Mouse (Mus musculus) stomach, embryonic 15.5 days (tissue): ENCODE measurements at regions not wholly inside any gene's neighbourhood (a gene's known extent, or its start where the extent isn't known, plus 50 kb on each side); places are given as distances from the start of the nearest gene placed in this dataset.

Experiments used
- ATAC-seq: fragments of 200-750 bp; cut with Nextera tagmentation; 2 replicates; pipeline ENCODE4 v1.8.0; 2017; ENCODE audit warnings: low read depth, moderate number of reproducible peaks, moderate TSS enrichment; ENCODE audit not compliant: insufficient read depth, low FRiP score
- H3K27ac ChIP-seq: fragments of 300-500 bp; sonication (generic); 2 replicates; pipeline ENCODE4 v1.5.1; 2015; ENCODE audit warnings: mild to moderate bottlenecking, inconsistent platforms
- H3K27me3 ChIP-seq: fragments of 300-500 bp; sonication (generic); replicated peaks from 2 replicates; pipeline ENCODE4 v1.6.1; 2015; ENCODE audit warnings: inconsistent platforms
- H3K36me3 ChIP-seq: fragments of 300-500 bp; sonication (generic); 2 replicates; pipeline ENCODE4 v1.6.1; 2015; ENCODE audit warnings: inconsistent platforms
- H3K4me1 ChIP-seq: fragments of 300-500 bp; sonication (generic); 2 replicates; pipeline ENCODE4 v1.6.1; 2015; ENCODE audit warnings: inconsistent platforms
- H3K4me2 ChIP-seq: fragments of 300-500 bp; sonication (generic); 2 replicates; pipeline ENCODE4 v1.6.1; 2015; ENCODE audit warnings: mild to moderate bottlenecking, inconsistent platforms
- H3K4me3 ChIP-seq: fragments of 300-500 bp; sonication (generic); replicated peaks from 2 replicates; pipeline ENCODE4 v1.5.1; 2015; ENCODE audit warnings: inconsistent platforms
- H3K9ac ChIP-seq: fragments of 300-500 bp; sonication (generic); 2 replicates; pipeline ENCODE4 v1.6.1; 2015; ENCODE audit warnings: inconsistent platforms
- H3K9me3 ChIP-seq: fragments of 300-500 bp; sonication (generic); 2 replicates; pipeline ENCODE4 v1.6.1; 2016; ENCODE audit warnings: inconsistent platforms
- WGBS: fragments of 180-500 bp; shearing (Covaris S2); methylation state at CpG from one replicate; pipeline ENCODE4 v1.1.7; 2015; 5-methylcytosine and 5-hydroxymethylcytosine counted together

- no peak overlapping the region for H3K9ac ChIP-seq
- no peaks in the 10 kb centered on the region for H3K4me1 ChIP-seq
- H3K36me3 ChIP-seq: no peaks in the 10 kb centered on the region
- H3K9me3 ChIP-seq: no peaks in the 10 kb centered on the region
- H3K4me3 ChIP-seq: no peak overlapping the region
- no peak for ATAC-seq
- H3K27ac ChIP-seq: no peak overlapping the region
- WGBS: 64% methylated on average over 6 of the region's 6 CpGs
- H3K4me2 ChIP-seq: no peak overlapping the region
- no peaks in the 10 kb centered on the region for H3K27me3 ChIP-seq
Observed at GRCm38 (mm10) chr14:46195939-46196338, 183.3 kb upstream of the Gm15217 start.

- H3K36me3 ChIP-seq: no peaks in the 10 kb centered on the region
- H3K9ac ChIP-seq: no peak overlapping the region
- no peak overlapping the region for H3K4me2 ChIP-seq
- H3K27me3 ChIP-seq: no peaks in the 10 kb centered on the region
- ATAC-seq: no peak
- WGBS: 71% methylated on average over 4 of the region's 4 CpGs
- H3K4me3 ChIP-seq: no peak overlapping the region
- H3K9me3 ChIP-seq: no peaks in the 10 kb centered on the region
- no peaks in the 10 kb centered on the region for H3K4me1 ChIP-seq
- H3K27ac ChIP-seq: no peak overlapping the region
Observed at GRCm38 (mm10) chr14:46202818-46203217, 176.4 kb upstream of the Gm15217 start.

- no peak for ATAC-seq
- Histone ChIP-seq H3K27ac (no peak overlapping the region), H3K4me1 (no peaks in the 10 kb centered on the region), H3K9ac (no peak overlapping the region), H3K36me3 (no peaks in the 10 kb centered on the region), H3K27me3 (no peaks in the 10 kb centered on the region), H3K4me2 (no peak overlapping the region), H3K4me3 (no peak overlapping the region), H3K9me3 (no peaks in the 10 kb centered on the region)
- 67% methylated on average over 4 of the region's 4 CpGs for WGBS
Observed at GRCm38 (mm10) chr14:46220483-46220882, 158.7 kb upstream of the Gm15217 start.

GRCm38 (mm10) chr14:46221897-46222669 lies 157.1 kb upstream of the Gm15217 start:
- Histone ChIP-seq H3K4me1 (no peaks in the 10 kb centered on the region), H3K4me3 (no peak overlapping the region), H3K27me3 (no peaks in the 10 kb centered on the region), H3K4me2 (no peak overlapping the region), H3K9ac (no peak overlapping the region), H3K36me3 (no peaks in the 10 kb centered on the region), H3K27ac (no peak overlapping the region), H3K9me3 (no peaks in the 10 kb centered on the region)
- no peak for ATAC-seq
- WGBS: 85% methylated on average over 4 of the region's 4 CpGs

GRCm38 (mm10) chr14:46223008-46223407 lies 156.2 kb upstream of the Gm15217 start:
- no peak overlapping the region for H3K27ac ChIP-seq
- no peak overlapping the region for H3K4me2 ChIP-seq
- no peak overlapping the region for H3K4me3 ChIP-seq
- no peaks in the 10 kb centered on the region for H3K4me1 ChIP-seq
- H3K36me3 ChIP-seq: no peaks in the 10 kb centered on the region
- no peaks in the 10 kb centered on the region for H3K27me3 ChIP-seq
- no peak overlapping the region for H3K9ac ChIP-seq
- 75% methylated on average over 6 of the region's 6 CpGs for WGBS
- no peak for ATAC-seq
- no peaks in the 10 kb centered on the region for H3K9me3 ChIP-seq

- ATAC-seq: no peak
- 57% methylated on average over 4 of the region's 4 CpGs for WGBS
- Histone ChIP-seq H3K4me1 (no peaks in the 10 kb centered on the region), H3K9ac (no peak overlapping the region), H3K27ac (no peak overlapping the region), H3K9me3 (no peaks in the 10 kb centered on the region), H3K4me2 (no peak overlapping the region), H3K27me3 (no peaks in the 10 kb centered on the region), H3K36me3 (no peaks in the 10 kb centered on the region), H3K4me3 (no peak overlapping the region)
Observed at GRCm38 (mm10) chr14:46224421-46224950, 154.7 kb upstream of the Gm15217 start.

- Histone ChIP-seq H3K9ac (no peak overlapping the region), H3K4me2 (no peak overlapping the region)
- no peak for ATAC-seq
Observed at GRCm38 (mm10) chr14:46225851-46226608, 153.2 kb upstream of the Gm15217 start.

GRCm38 (mm10) chr14:46234040-46234439 lies 145.2 kb upstream of the Gm15217 start:
- H3K4me1 ChIP-seq: no peaks in the 10 kb centered on the region
- H3K27ac ChIP-seq: no peak overlapping the region
- no peaks in the 10 kb centered on the region for H3K9me3 ChIP-seq
- H3K4me2 ChIP-seq: no peak overlapping the region
- H3K4me3 ChIP-seq: no peak overlapping the region
- no peak for ATAC-seq
- no peaks in the 10 kb centered on the region for H3K27me3 ChIP-seq
- H3K36me3 ChIP-seq: no peaks in the 10 kb centered on the region
- 40% methylated on average over 3 of the region's 3 CpGs for WGBS
- no peak overlapping the region for H3K9ac ChIP-seq

More at GRCm38 (mm10) chr14:46225851-46226608, 153.2 kb upstream of the Gm15217 start:
- Histone ChIP-seq H3K27me3 (no peaks in the 10 kb centered on the region), H3K4me3 (no peak overlapping the region), H3K27ac (no peak overlapping the region), H3K36me3 (no peaks in the 10 kb centered on the region), H3K4me1 (no peaks in the 10 kb centered on the region), H3K9me3 (no peaks in the 10 kb centered on the region)
- 61% methylated on average over 6 of the region's 6 CpGs for WGBS

GRCm38 (mm10) chr14:46234835-46235234 lies 144.4 kb upstream of the Gm15217 start:
- no peak overlapping the region for H3K27ac ChIP-seq
- no peak for ATAC-seq

GRCm38 (mm10) chr14:46240046-46240800 lies 139.0 kb upstream of the Gm15217 start:
- Histone ChIP-seq H3K27ac (no peak overlapping the region), H3K36me3 (no peaks in the 10 kb centered on the region), H3K9ac (no peak overlapping the region), H3K4me1 (0 out of 2 replicates have a peak, but pooled peaks cover 12% of the 10 kb centered on the region), H3K4me3 (no peak overlapping the region), H3K4me2 (no peak overlapping the region), H3K27me3 (no peaks in the 10 kb centered on the region), H3K9me3 (no peaks in the 10 kb centered on the region)
- ATAC-seq: no peak
- 63% methylated on average over 15 of the region's 15 CpGs for WGBS

More at GRCm38 (mm10) chr14:46234835-46235234, 144.4 kb upstream of the Gm15217 start:
- Histone ChIP-seq H3K9ac (no peak overlapping the region), H3K4me2 (no peak overlapping the region), H3K4me3 (no peak overlapping the region), H3K9me3 (no peaks in the 10 kb centered on the region), H3K36me3 (no peaks in the 10 kb centered on the region), H3K27me3 (no peaks in the 10 kb centered on the region), H3K4me1 (no peaks in the 10 kb centered on the region)
- WGBS: 93% methylated on average over 8 of the region's 8 CpGs

- H3K36me3 ChIP-seq: no peaks in the 10 kb centered on the region
- no peaks in the 10 kb centered on the region for H3K9me3 ChIP-seq
- ATAC-seq: no peak
- no peak overlapping the region for H3K27ac ChIP-seq
- H3K4me3 ChIP-seq: no peak overlapping the region
- 0 out of 2 replicates have a peak, but pooled peaks cover 12% of the 10 kb centered on the region for H3K4me1 ChIP-seq
- H3K9ac ChIP-seq: no peak overlapping the region
- 65% methylated on average over 2 of the region's 2 CpGs for WGBS
- no peak overlapping the region for H3K4me2 ChIP-seq
- no peaks in the 10 kb centered on the region for H3K27me3 ChIP-seq
Observed at GRCm38 (mm10) chr14:46240896-46241295, 138.3 kb upstream of the Gm15217 start.
